Mouse (Mus musculus) liver, embryonic 14.5 days (tissue): ENCODE results near the gene Gnpat. TPM values are rescaled to one million over a fixed set of nuclear protein-coding genes. Genes with fewer than 3 reads are reported as not detected.
A peak's percentile ranks its signal among the peaks of the same experiment; 100 is the strongest.
"Not testable (repeated sequence)": the region's sequence is repeated elsewhere in the genome, so short reads cannot be mapped to it uniquely, and the experiment has no call there.

Experiments
- ATAC-seq: fragments of 200-750 bp; cut with Nextera tagmentation; 2 replicates; pipeline ENCODE4 v1.8.0; 2017; ENCODE audit warnings: moderate number of reproducible peaks, mild to moderate bottlenecking, moderate library complexity; ENCODE audit not compliant: insufficient read depth
- DNase-seq, 3 experiments: peaks; one replicate each; pipeline ENCODE4 v3.0.0-alpha.2; 2012 to 2013; ENCODE audit warnings: low read depth in 3 of 3, low spot score in 3 of 3
- H3K27ac ChIP-seq: fragments of 300-500 bp; sonication (generic); 2 replicates; pipeline ENCODE4 v1.5.1; 2014; ENCODE audit warnings: moderate library complexity, mild to moderate bottlenecking, control low read depth, inconsistent platforms
- H3K27me3 ChIP-seq: fragments of 300-500 bp; sonication (generic); 2 replicates; pipeline ENCODE4 v1.6.1; 2014; ENCODE audit warnings: mild to moderate bottlenecking, low read length, moderate library complexity; ENCODE audit not compliant: control insufficient read depth, insufficient read depth
- H3K36me3 ChIP-seq: fragments of 300-500 bp; sonication (generic); replicated peaks from 2 replicates; pipeline ENCODE4 v1.6.1; 2014; ENCODE audit warnings: low read depth; ENCODE audit not compliant: control insufficient read depth, insufficient read depth
- H3K4me1 ChIP-seq, 2 experiments: fragments of 200-500 bp in 1 of 2; fragments of 300-500 bp in 1 of 2; sonication (generic) in 1 of 2; replicated peaks; 2 replicates each; pipeline ENCODE4 v1.6.1; 2012 to 2014; ENCODE audit warnings: antibody characterized with exemption in 1 of 2, inconsistent platforms in 1 of 2, low read length in 1 of 2; ENCODE audit not compliant: control insufficient read depth in 2 of 2, insufficient read depth in 2 of 2
- H3K4me2 ChIP-seq: fragments of 300-500 bp; sonication (generic); 2 replicates; pipeline ENCODE4 v1.6.1; 2014; ENCODE audit warnings: low read depth, mild to moderate bottlenecking, control low read depth, moderate library complexity
- H3K4me3 ChIP-seq, 2 experiments: fragments of 200-500 bp in 1 of 2; fragments of 300-500 bp in 1 of 2; sonication (generic) in 1 of 2; 2 replicates each; pipeline ENCODE4 v1.5.1; 2012 to 2014; ENCODE audit warnings: low read depth in 2 of 2, low read length in 2 of 2, mild to moderate bottlenecking in 2 of 2, control low read depth in 1 of 2, inconsistent platforms in 1 of 2, moderate library complexity in 1 of 2; ENCODE audit not compliant: insufficient read depth in 1 of 2
- H3K9ac ChIP-seq: fragments of 300-500 bp; sonication (generic); replicated peaks from 2 replicates; pipeline ENCODE4 v1.6.1; 2014; ENCODE audit warnings: mild to moderate bottlenecking, control low read depth, moderate library complexity
- H3K9me3 ChIP-seq: fragments of 300-500 bp; sonication (generic); 2 replicates; pipeline ENCODE4 v1.6.1; 2016; ENCODE audit warnings: low read length, mixed read lengths; ENCODE audit not compliant: control insufficient read depth
- CTCF ChIP-seq: IDR thresholded peaks from 2 replicates; pipeline ENCODE4 v1.5.1; 2016; ENCODE audit warnings: antibody characterized with exemption, low read depth, control low read depth
- EP300 ChIP-seq: IDR thresholded peaks from 2 replicates; pipeline ENCODE4 v1.6.1; 2016; ENCODE audit warnings: antibody characterized with exemption, low read depth
- WGBS: fragments of 180-500 bp; shearing (Covaris S2); extraction: QIAGEN DNeasy Blood & Tissue Kit; methylation state at CpG from one replicate; pipeline ENCODE4 v1.1.7; 2014; ENCODE audit not compliant: insufficient replicate concordance; 5-methylcytosine and 5-hydroxymethylcytosine counted together
- polyA plus RNA-seq, 2 experiments: library from polyadenylated mRNA; depleted of rRNA in 1 of 2; stranded (reverse) in 1 of 2; unstranded in 1 of 2; fragments of >200 nt; fragmentation: Nextera tagmentation in 1 of 2; extraction: Ambion mirVana in 1 of 2; gene quantifications; 2 replicates each; pipeline versions ENCODE4 v1.2.1 to v1.2.3; 2012 to 2014

Gene Gnpat
- polyA plus RNA-seq, 2 experiments = 35.7 to 39.0 TPM

DNA sequence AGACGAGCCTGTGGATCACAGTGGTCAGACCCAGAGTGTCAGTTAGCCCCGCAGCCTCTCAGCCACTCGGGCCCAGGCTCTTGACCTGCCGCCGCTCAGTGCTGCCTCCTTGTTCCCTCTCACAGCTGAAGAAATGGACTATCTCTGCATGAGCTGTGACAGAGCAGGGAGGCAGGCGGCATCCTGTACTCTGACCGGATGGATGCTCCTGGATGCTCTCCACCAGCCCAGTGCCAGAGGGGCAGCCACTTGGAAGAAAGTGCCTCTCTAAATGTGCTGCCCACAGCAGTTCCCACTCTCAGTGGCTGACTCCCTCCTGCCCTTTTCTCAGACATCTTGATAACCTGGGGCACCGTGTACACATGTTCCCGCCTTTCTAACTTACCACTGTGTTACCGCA is 21.1 kb upstream of the Gnpat start:
- DNase-seq (no peak), ATAC-seq (no peak)
- Histone ChIP-seq H3K27ac (no peak overlapping the region), H3K4me1 (peaks cover 0 to 1% of the 10 kb centered on the region in 2 experiments; a peak in 1 of 4 replicates), H3K4me3 (no peak overlapping the region), H3K27me3 (no peaks in the 10 kb centered on the region), H3K4me2 (no peak overlapping the region), H3K9me3 (no peaks in the 10 kb centered on the region), H3K9ac (no peak overlapping the region), H3K36me3 (peaks cover 18% of the 10 kb centered on the region)
- TF ChIP-seq EP300 (no peak), CTCF (no peak)
- 81% methylated on average over 10 of the region's 10 CpGs for WGBS

DNA sequence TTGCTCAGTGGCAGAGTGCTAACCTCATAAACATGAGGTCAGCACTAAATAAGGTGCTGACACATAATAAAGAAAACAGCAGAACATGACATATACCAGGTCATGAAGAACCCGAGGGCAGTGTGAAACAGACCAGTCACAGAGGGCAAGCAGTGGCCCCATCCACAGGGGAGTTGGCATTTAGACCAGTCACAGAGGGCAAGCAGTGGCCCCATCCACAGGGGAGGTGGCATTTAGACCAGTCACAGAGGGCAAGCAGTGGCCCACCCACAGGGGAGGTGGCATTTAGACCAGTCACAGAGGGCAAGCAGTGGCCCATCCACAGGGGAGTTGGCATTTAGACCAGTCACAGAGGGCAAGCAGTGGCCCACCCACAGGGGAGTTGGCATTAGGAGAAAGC is 19.9 kb upstream of the Gnpat start:
- H3K9ac ChIP-seq, H3K4me1 ChIP-seq, H3K27ac ChIP-seq, H3K27me3 ChIP-seq, ATAC-seq, H3K4me3 ChIP-seq, H3K4me2 ChIP-seq, DNase-seq, H3K9me3 ChIP-seq: not testable (repeated sequence)
- WGBS = 72% methylated on average over 1 of the region's 1 CpGs
- peaks cover 18% of the 10 kb centered on the region for H3K36me3 ChIP-seq

DNA sequence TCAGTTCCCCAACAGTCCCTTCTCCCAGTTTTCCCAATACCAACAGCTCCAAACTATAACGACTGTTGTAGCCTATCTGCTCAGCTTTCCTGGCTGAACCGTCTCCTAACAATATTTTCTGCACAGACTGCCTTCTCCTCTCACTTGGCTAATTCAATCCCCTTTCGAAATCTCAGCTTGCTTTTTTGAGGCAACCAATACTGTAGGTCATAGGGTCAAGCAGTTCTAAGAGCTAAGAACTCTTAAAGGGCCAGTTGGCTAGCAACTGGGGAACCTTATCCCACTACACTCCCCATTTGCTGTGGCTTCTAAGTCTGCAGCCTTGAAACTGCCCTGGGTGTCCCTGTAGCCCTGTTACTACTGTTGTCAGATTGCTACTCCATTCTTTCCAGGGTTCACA is 17.7 kb upstream of the Gnpat start:
- Histone ChIP-seq H3K36me3 (peaks cover 14% of the 10 kb centered on the region), H3K9me3 (no peaks in the 10 kb centered on the region), H3K4me2 (no peak overlapping the region), H3K9ac (no peak overlapping the region), H3K4me1 (peaks cover 0 to 1% of the 10 kb centered on the region in 2 experiments; a peak in 1 of 4 replicates), H3K27ac (no peak overlapping the region), H3K27me3 (no peaks in the 10 kb centered on the region), H3K4me3 (no peak overlapping the region)
- TF ChIP-seq CTCF (no peak), EP300 (no peak)
- WGBS = 66% methylated on average over 3 of the region's 3 CpGs
- no peak for DNase-seq
- no peak for ATAC-seq

DNA sequence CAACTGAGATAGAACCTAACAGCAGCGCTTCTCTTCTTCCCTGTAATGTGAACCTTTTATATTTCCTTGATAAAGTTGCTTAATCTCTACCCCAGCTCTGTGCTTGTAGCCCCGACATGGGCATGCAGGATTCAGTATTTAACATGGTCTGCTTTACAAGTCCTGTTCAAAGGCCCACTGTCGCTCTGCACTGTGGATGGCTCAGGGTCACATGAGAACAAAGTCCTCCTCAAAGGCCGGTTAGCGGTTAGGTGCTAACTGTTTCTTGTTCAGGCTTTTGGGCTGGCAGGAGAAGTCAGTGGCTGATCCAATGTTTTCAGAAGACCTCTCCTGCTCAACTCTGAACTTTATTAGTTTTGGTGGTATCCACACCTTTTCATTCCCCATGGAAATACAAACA is 17.3 kb upstream of the Gnpat start:
- no peak overlapping the region for H3K4me2 ChIP-seq
- no peak for ATAC-seq
- TF ChIP-seq CTCF (no peak), EP300 (no peak)
- no peaks in the 10 kb centered on the region for H3K9me3 ChIP-seq
- H3K4me1 ChIP-seq = peaks cover 0 to 1% of the 10 kb centered on the region in 2 experiments; a peak in 1 of 4 replicates
- DNase-seq = no peak
- no peak overlapping the region for H3K4me3 ChIP-seq
- no peak overlapping the region for H3K9ac ChIP-seq
- no peak overlapping the region for H3K27ac ChIP-seq
- no peaks in the 10 kb centered on the region for H3K27me3 ChIP-seq
- H3K36me3 ChIP-seq = peaks cover 10% of the 10 kb centered on the region
- 74% methylated on average over 5 of the region's 5 CpGs for WGBS

DNA sequence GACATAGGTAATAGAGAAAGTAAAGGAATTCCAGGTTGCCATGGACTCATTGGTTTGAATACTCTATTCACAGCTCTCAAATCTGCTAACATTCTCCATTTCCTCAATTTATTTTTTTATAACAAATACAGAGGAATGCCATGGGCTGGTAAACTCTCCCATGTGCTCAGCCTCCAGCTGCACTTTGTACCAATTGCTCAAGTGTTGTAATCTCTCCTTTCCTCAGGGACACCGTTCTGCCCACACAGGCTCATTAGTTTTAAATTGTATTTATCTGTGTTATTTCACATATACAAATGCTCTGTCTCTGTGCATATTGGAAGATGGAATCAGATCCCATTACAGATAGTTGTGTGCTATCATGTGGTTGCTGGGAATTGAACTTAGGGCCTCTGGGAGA is 9.3 kb upstream of the Gnpat start:
- ATAC-seq (no peak), DNase-seq (no peak)
- TF ChIP-seq EP300 (no peak), CTCF (no peak)
- 80% methylated on average over 1 of the region's 1 CpGs for WGBS
- no peak overlapping the region for H3K27ac ChIP-seq
- H3K4me1 ChIP-seq = no peaks in the 10 kb centered on the region
- peaks cover 32% of the 10 kb centered on the region for H3K36me3 ChIP-seq
- H3K4me2 ChIP-seq = no peak overlapping the region
- no peaks in the 10 kb centered on the region for H3K27me3 ChIP-seq
- H3K4me3 ChIP-seq = no peak overlapping the region
- H3K9ac ChIP-seq = no peak overlapping the region
- H3K9me3 ChIP-seq = no peaks in the 10 kb centered on the region

DNA sequence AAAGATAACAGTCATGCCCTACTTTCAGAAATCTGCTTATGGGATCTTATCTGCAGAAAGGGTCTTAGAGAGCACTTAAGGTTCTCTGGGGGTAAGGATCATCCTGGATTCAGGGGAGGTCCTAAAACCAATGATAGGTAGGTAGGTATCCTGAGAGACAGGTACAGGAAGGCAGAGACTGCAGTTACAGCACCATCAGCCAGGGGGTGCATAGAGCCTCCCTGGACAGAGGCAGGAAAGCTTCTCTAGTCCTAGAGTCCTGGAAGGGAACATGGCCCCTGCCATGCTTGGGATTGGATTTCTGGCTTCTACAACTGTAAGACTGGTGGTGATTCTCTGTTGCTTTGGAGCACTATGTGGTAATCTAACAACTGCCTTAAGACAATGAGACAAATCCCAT is 3.4 kb upstream of the Gnpat start:
- Histone ChIP-seq H3K36me3 (peaks cover 26% of the 10 kb centered on the region), H3K4me1 (peaks cover 5 to 6% of the 10 kb centered on the region in 2 experiments; a peak in 3 of 4 replicates), H3K9ac (no peak overlapping the region), H3K27me3 (no peaks in the 10 kb centered on the region), H3K4me2 (no peak overlapping the region), H3K9me3 (no peaks in the 10 kb centered on the region), H3K4me3 (no peak overlapping the region), H3K27ac (no peak overlapping the region)
- TF ChIP-seq EP300 (no peak), CTCF (peak; percentile 81)
- no peak for DNase-seq
- no peak for ATAC-seq
